Mouse (Mus musculus): Measurements from ENCODE around the gene Olfr843.

The Olfr843 gene

GRCm38 (mm10) chr9:19251887-19252286, at the start of gene Olfr843:
Olfr843 (minus strand) TSS chr9:19251987.
- in situ Hi-C loops (cut with MboI): no loop called here
